Mouse (Mus musculus): ENCODE measurements around the gene Sec23b.

DNA sequence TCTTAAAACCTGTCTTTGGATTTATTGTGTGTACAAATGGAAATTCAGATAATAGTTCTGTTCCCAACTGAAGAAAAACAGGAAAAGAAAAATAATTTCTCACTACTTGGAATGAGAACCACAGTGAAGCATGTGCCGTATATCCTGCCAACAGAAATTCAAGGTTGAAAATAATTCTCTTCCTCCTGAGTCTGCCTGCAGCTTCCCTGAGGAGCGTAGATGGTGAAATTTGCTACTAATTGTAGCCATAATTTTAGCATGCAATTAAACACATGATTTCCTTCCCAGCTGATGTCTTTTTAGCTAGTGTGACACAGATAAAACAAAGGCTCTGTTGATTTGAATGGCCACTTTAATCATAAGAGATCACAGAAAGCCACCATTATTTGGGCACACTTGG lies 78.7 kb downstream of the Sec23b start:
- TF ChIP-seq CTCF (IDR thresholded peaks at IDR 0.05; ENCODE audit: low read depth, low read length) (no peak), POLR2AphosphoS5 (IDR thresholded peaks at IDR 0.05; ENCODE audit: insufficient replicate concordance, low read depth, low read length) (no peak), GATA1 (IDR thresholded peaks at IDR 0.05; ENCODE audit: borderline replicate concordance, low read length) (no peak)

All from G1E (cell line).